Mouse (Mus musculus) lung, adult 2 months (tissue): Measurements from ENCODE around the gene Stac.

Source experiments
- CTCF ChIP-seq: fragments of 200-500 bp; IDR thresholded peaks from 2 replicates; pipeline ENCODE4 v1.5.1; 2011; ENCODE audit warnings: mild to moderate bottlenecking, low read length, control low read depth; ENCODE audit not compliant: insufficient read depth
- POLR2A ChIP-seq: fragments of 200-500 bp; IDR thresholded peaks from 2 replicates; pipeline ENCODE4 v1.6.1; 2011; ENCODE audit warnings: low read depth, mild to moderate bottlenecking, control low read depth, low read length, borderline replicate concordance; ENCODE audit errors: extremely low read depth

GRCm38 (mm10) chr9:111564176-111564575, 126.0 kb downstream of the Stac start:
- TF ChIP-seq CTCF (no peak), POLR2A (no peak)
